ENCODE assay signal across 34 mouse cellular contexts in the genomic region with DNA sequence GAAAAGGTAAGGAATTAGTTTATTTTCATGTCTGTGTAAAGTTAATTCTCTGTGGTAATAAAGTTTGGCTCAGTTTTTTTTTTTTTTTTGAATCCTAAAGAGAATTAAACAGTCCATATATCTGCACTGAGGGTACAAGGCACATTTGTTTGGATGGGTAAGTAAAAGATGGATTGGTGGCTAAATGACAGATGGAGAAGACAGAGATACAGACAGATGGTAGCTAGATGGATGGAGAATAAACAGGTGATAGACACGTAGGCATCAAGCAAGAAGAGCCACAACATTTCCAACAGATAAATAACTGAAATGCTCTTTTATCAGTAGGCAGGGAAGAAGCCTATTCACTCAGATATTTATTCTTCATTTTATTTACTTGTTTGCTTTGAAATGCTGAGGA.
"Had no signal": no experiment of that assay in that cellular context is flagged by ENCODE, and none has a peak within 500 bp of the region (broad histone marks: within the 10 kb centered on the region; RNA-seq: fewer than 3 reads in every experiment).

No protein-coding gene starts in this region.

- ATAC-seq: hindbrain, embryonic 16.5 days; hindbrain, postnatal 0 days; inflammation-experienced regulatory T-cells, adult 6 months; intestine, embryonic 15.5 days; intestine, embryonic 16.5 days; intestine, postnatal 0 days had no signal

- H3K27ac ChIP-seq: heart, embryonic 13.5 days; heart, embryonic 15.5 days; hindbrain, embryonic 10.5 days; hindbrain, embryonic 12.5 days; hindbrain, embryonic 13.5 days; hindbrain, embryonic 14.5 days; hindbrain, embryonic 15.5 days; hindbrain, postnatal 0 days; intestine, embryonic 15.5 days; kidney, embryonic 15.5 days; kidney, postnatal 0 days; layer of hippocampus, adult 2 months; left cerebral cortex, adult 2 months had no signal

- DNase-seq: heart, postnatal 10 days; heart, postnatal 14 days; heart, postnatal 36 days; heart, postnatal 4 days; kidney, adult 11 months; kidney, adult 18-20 months; kidney, adult 2 months; kidney, adult 8-10 months; kidney, adult 9 months; kidney, postnatal 10 days; kidney, postnatal 14 days; kidney, postnatal 25 days; kidney, postnatal 36 days; kidney, postnatal 4 days; layer of hippocampus, adult 9-11 months; layer of hippocampus, postnatal 36 days had no signal

- H3K4me1 ChIP-seq: hindbrain, embryonic 10.5 days; hindbrain, embryonic 12.5 days; hindbrain, embryonic 13.5 days; hindbrain, embryonic 15.5 days; intestine, embryonic 15.5 days; kidney, embryonic 15.5 days had no signal

- H3K4me3 ChIP-seq: heart, embryonic 12.5 days; heart, embryonic 13.5 days; heart, embryonic 15.5 days; hindbrain, embryonic 10.5 days; hindbrain, embryonic 12.5 days; hindbrain, embryonic 13.5 days; hindbrain, embryonic 15.5 days; intestine, embryonic 15.5 days; kidney, embryonic 15.5 days; layer of hippocampus, adult 2 months; left cerebral cortex, adult 2 months had no signal
